Mouse (Mus musculus): ENCODE measurements around the gene Gm3278. TPM values are rescaled to one million over a fixed set of nuclear protein-coding genes. Genes with fewer than 3 reads are reported as not detected.

Gm3278 gene
- not detected in 2 replicates for polyA plus RNA-seq (2012)

GRCm38 (mm10) chr14:4892116-4892515, at the start of gene Gm3278:
Gm3278 (plus strand) TSS chr14:4892416.

GRCm38 (mm10) chr14:4855299-4855980, 36.8 kb upstream of the Gm3278 start, which contains the start of gene Gm3264:
Gm3264 (plus strand) TSS chr14:4855576.

Other genes with a start within 250 kb of the Gm3278 start
- gene Gm3239, start 228.2 kb upstream of the Gm3278 start, polyA plus RNA-seq (2012), result not detected in 2 replicates
- not detected in 2 replicates for gene Gm7876, start 183.2 kb upstream of the Gm3278 start, polyA plus RNA-seq (2012)
- gene Gm3252, start 165.6 kb upstream of the Gm3278 start, polyA plus RNA-seq (2012), result not detected in 2 replicates
- not detected in 2 replicates for gene Gm9602, start 116.1 kb upstream of the Gm3278 start, polyA plus RNA-seq (2012)
- gene Gm3269, start 54.3 kb upstream of the Gm3278 start, polyA plus RNA-seq (2012), result not detected in 2 replicates
- gene Gm3264, start 36.8 kb upstream of the Gm3278 start, polyA plus RNA-seq (2012), result not detected in 2 replicates
- not detected in 2 replicates for gene Gm8297, start 91.5 kb downstream of the Gm3278 start, polyA plus RNA-seq (2012)
- gene Gm3298, start 123.5 kb downstream of the Gm3278 start, polyA plus RNA-seq (2012), result not detected in 2 replicates
- gene 4930555G01Rik, start 158.2 kb downstream of the Gm3278 start, polyA plus RNA-seq (2012), result not detected in 2 replicates
- not detected in 2 replicates for gene Gm8281, start 178.6 kb downstream of the Gm3278 start, polyA plus RNA-seq (2012)
- not detected in 2 replicates for gene Gm8279, start 239.1 kb downstream of the Gm3278 start, polyA plus RNA-seq (2012)